Mouse (Mus musculus) heart, postnatal 0 days (tissue): ENCODE results near the gene Zkscan2.

ENCODE experiments used
- CTCF ChIP-seq: IDR thresholded peaks from 2 replicates; pipeline ENCODE4 v1.5.1; 2016; ENCODE audit warnings: antibody characterized with exemption, control low read depth, low read depth
- EP300 ChIP-seq: IDR thresholded peaks from 2 replicates; pipeline ENCODE4 v1.6.1; 2016; ENCODE audit warnings: antibody characterized with exemption, low read depth

- TF ChIP-seq EP300 = no peak
- no peak for TF ChIP-seq CTCF
Observed at GRCm38 (mm10) chr7:123525761-123526160, 25.5 kb upstream of the Zkscan2 start.
